Mouse (Mus musculus) hindbrain, embryonic 16.5 days (tissue): ENCODE results near the gene Slc9a7. TPM values are rescaled to one million over a fixed set of nuclear protein-coding genes. Genes with fewer than 3 reads are reported as not detected.

Source experiments
- ATAC-seq: fragments of 200-750 bp; cut with Nextera tagmentation; 2 replicates; pipeline ENCODE4 v1.8.0; 2017; ENCODE audit warnings: moderate TSS enrichment, moderate library complexity
- H3K27ac ChIP-seq: fragments of 300-500 bp; sonication (generic); 2 replicates; pipeline ENCODE4 v1.5.1; 2014; ENCODE audit warnings: low read depth, mild to moderate bottlenecking, control low read depth, low read length, moderate library complexity
- H3K27me3 ChIP-seq: fragments of 300-500 bp; sonication (generic); replicated peaks from 2 replicates; pipeline ENCODE4 v1.6.1; 2014; ENCODE audit warnings: low read length; ENCODE audit not compliant: control insufficient read depth, insufficient read depth
- H3K36me3 ChIP-seq: fragments of 300-500 bp; sonication (generic); 2 replicates; pipeline ENCODE4 v1.6.1; 2014; ENCODE audit warnings: mild to moderate bottlenecking, low read length, moderate library complexity, mixed read lengths; ENCODE audit not compliant: control insufficient read depth, insufficient read depth
- H3K4me1 ChIP-seq: fragments of 300-500 bp; sonication (generic); 2 replicates; pipeline ENCODE4 v1.6.1; 2014; ENCODE audit warnings: low read depth, low read length; ENCODE audit not compliant: control insufficient read depth, insufficient read depth
- H3K4me2 ChIP-seq: fragments of 300-500 bp; sonication (generic); 2 replicates; pipeline ENCODE4 v1.6.1; 2014; ENCODE audit warnings: mild to moderate bottlenecking, low read length, control low read depth, moderate library complexity
- H3K4me3 ChIP-seq: fragments of 300-500 bp; sonication (generic); 2 replicates; pipeline ENCODE4 v1.5.1; 2014; ENCODE audit warnings: mild to moderate bottlenecking, low read length, control low read depth, moderate library complexity
- H3K9ac ChIP-seq: fragments of 300-500 bp; sonication (generic); 2 replicates; pipeline ENCODE4 v1.6.1; 2014; ENCODE audit warnings: low read depth, mild to moderate bottlenecking, control low read depth, low read length, moderate library complexity
- H3K9me3 ChIP-seq: fragments of 300-500 bp; sonication (generic); 2 replicates; pipeline ENCODE4 v1.6.1; 2014; ENCODE audit warnings: mild to moderate bottlenecking, low read length, moderate library complexity; ENCODE audit not compliant: control insufficient read depth
- WGBS: fragments of 180-500 bp; shearing (Covaris S2); extraction: QIAGEN DNeasy Blood & Tissue Kit; methylation state at CpG from one replicate; pipeline ENCODE4 v1.1.7; 2014; 5-methylcytosine and 5-hydroxymethylcytosine counted together
- polyA plus RNA-seq: library from polyadenylated mRNA; unstranded; fragments of >200 nt; fragmentation: Nextera tagmentation; extraction: Ambion mirVana; gene quantifications from 2 replicates; pipeline ENCODE4 v1.2.1, GENCODE M21; 2015

Slc9a7 gene
- polyA plus RNA-seq, 1 experiment from 2014 or later = 12.9 TPM

DNA sequence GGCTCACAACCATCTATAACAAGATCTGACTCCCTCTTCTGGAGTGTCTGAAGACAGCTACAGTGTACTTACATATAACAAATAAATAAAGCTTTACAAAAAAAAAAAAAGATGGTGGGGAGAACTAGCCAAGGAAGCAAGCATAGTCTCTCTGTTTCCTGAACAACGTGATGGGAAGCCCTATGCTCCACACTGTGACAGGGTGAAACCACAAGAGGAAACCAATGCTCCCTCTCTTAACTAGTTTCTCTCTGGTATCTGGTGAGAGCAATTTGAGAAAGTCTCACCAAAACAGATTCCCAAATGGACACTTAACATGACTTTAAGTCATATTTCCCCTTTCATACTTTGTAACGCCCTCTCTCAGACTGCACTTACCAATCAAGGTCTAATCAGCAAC is 5.4 kb downstream of the Slc9a7 start:
- 71% methylated on average over 2 of the region's 2 CpGs for whole genome bisulfite sequencing
- Histone ChIP-seq H3K4me3 (no peak overlapping the region), H3K27ac (no peak overlapping the region), H3K36me3 (no peaks in the 10 kb centered on the region), H3K27me3 (no peaks in the 10 kb centered on the region), H3K4me1 (no peaks in the 10 kb centered on the region), H3K9me3 (no peaks in the 10 kb centered on the region), H3K4me2 (no peak overlapping the region), H3K9ac (no peak overlapping the region)
- no peak for ATAC-seq

DNA sequence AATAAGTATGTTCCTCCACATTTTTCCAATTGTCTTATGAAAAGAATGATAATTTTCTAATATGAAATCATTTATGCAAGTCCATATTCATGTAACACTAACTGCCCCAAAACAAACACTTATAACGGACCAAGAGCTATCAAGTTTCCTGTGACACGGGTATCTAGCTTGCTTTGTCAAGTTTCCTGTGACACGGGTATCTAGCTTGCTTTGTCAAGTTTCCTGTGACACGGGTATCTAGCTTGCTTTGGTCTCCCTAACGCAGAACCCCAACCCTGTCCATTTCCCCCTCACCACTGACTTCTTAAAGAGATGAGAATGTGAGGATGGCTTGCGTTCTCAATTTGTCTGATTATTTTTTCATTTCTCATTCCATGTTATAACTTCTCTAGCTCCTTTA is 12.2 kb downstream of the Slc9a7 start:
- H3K4me1 ChIP-seq = no peaks in the 10 kb centered on the region
- H3K27me3 ChIP-seq = no peaks in the 10 kb centered on the region
- H3K9ac ChIP-seq = no peak overlapping the region
- no peak for ATAC-seq
- WGBS = 86% methylated on average over 6 of the region's 6 CpGs
- H3K4me3 ChIP-seq = no peak overlapping the region
- no peaks in the 10 kb centered on the region for H3K9me3 ChIP-seq
- no peak overlapping the region for H3K4me2 ChIP-seq
- H3K36me3 ChIP-seq = no peaks in the 10 kb centered on the region
- no peak overlapping the region for H3K27ac ChIP-seq

DNA sequence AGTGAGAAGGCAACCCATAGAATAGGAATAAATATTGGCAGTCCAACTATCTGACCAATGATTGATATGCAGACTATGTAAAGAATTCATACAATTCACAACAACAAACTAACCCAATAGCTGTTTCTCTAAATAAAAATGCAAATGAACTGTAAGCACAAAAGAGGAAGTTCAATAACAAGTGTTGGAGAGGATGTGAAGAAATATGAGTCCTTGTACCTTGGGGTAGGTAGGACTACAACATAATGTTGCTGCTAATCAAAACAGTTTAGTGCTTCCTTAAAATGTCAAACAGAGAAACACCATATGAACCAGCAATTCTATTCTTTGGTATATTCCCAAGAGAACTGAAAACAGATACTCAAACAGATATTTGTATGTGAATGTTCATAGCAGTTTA is 17.8 kb downstream of the Slc9a7 start:
- Histone ChIP-seq H3K27me3 (no peaks in the 10 kb centered on the region), H3K36me3 (no peaks in the 10 kb centered on the region), H3K4me3 (no peak overlapping the region), H3K9me3 (no peaks in the 10 kb centered on the region), H3K4me2 (no peak overlapping the region), H3K27ac (no peak overlapping the region), H3K9ac (no peak overlapping the region), H3K4me1 (no peaks in the 10 kb centered on the region)
- ATAC-seq = no peak

DNA sequence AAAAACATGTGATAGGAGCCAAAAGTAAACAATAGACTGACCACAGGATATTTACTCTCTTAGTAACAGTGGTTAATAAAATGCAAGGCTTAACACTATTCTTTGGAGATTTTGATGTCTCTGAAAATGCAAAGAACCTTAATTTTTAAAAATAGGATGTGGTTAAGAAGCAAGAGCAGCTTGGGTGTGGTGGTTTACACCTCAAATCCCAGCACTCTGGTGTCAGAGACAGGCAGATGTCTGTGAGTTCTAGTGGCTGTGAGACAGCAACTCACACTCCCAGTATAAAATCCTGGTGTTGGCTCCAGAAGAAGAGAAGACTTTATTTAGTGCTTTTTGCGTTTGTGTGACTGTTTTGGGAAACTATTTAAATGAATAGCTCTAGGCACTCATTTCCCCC is 19.6 kb downstream of the Slc9a7 start:
- WGBS = 43% methylated on average over 1 of the region's 1 CpGs
- no peak for ATAC-seq
- H3K27me3 ChIP-seq = no peaks in the 10 kb centered on the region
- H3K4me3 ChIP-seq = no peak overlapping the region
- no peak overlapping the region for H3K4me2 ChIP-seq
- no peak overlapping the region for H3K27ac ChIP-seq
- no peak overlapping the region for H3K9ac ChIP-seq
- no peaks in the 10 kb centered on the region for H3K36me3 ChIP-seq
- H3K9me3 ChIP-seq = no peaks in the 10 kb centered on the region
- no peaks in the 10 kb centered on the region for H3K4me1 ChIP-seq

DNA sequence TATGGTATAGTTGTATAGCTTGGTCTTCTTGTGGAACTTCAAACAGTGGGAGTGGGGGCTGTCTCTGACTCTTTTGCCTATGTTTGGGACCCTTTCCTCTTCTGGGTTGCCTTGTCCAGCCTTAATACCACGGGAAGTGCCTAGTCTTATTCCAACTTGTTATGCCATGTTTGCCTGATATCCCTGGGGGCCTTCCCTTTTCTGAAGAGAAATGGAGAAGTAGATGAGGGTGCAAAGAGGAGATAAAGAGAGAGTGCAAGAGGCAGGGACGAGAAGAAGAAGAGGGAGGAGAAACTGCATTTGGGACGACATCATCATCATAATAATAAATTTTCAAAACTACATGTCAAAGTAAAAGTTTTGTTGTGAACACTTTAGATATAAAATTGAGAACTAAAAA is 21.6 kb downstream of the Slc9a7 start:
- ATAC-seq = no peak
- Histone ChIP-seq H3K4me1 (no peaks in the 10 kb centered on the region), H3K27ac (no peak overlapping the region), H3K9ac (no peak overlapping the region), H3K27me3 (no peaks in the 10 kb centered on the region), H3K4me2 (no peak overlapping the region), H3K4me3 (no peak overlapping the region), H3K9me3 (no peaks in the 10 kb centered on the region), H3K36me3 (no peaks in the 10 kb centered on the region)
- 90% methylated on average over 3 of the region's 3 CpGs for WGBS

DNA sequence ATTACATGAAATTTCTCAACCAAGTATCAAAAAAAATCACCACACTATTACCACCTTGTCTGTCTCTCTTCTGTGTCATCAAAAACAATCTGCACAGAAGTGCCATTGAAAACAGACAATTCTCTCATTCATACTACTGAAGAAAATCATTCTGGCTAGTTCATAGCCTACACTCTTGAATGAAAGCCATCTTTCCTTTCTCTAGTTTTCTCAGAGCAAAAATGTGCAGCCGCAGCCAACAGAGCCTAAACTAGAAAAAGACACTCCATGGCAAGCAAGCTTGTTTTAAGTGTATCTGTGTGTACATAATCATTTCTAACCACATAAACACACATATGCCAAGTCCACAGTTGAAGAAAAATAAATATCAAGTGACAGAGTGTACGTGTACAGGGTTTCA is 27.2 kb downstream of the Slc9a7 start:
- H3K27ac ChIP-seq = no peak overlapping the region

DNA sequence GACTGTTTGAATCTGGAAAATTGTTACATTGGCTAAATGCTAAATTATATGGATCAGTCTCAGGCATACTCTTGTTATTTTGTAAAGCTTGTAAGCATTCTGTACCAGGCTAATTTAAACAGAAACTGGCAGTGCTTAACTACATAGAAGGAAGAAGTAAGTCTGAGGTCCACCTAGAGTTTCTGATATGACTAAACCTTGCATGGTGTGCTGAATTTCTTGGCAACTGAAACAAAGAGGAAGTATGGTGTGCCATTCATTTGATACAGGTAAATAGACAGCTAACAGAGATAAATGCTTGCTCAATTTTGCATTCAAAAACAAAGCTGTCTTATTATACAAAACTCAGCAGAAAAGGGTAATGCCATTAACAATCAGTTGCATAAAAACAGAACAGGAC is 63.5 kb downstream of the Slc9a7 start:
- no peak overlapping the region for H3K9ac ChIP-seq
- no peak for ATAC-seq
- no peak overlapping the region for H3K4me2 ChIP-seq
- no peaks in the 10 kb centered on the region for H3K9me3 ChIP-seq
- no peaks in the 10 kb centered on the region for H3K27me3 ChIP-seq
- H3K4me1 ChIP-seq = no peaks in the 10 kb centered on the region
- no peak overlapping the region for H3K27ac ChIP-seq
- H3K4me3 ChIP-seq = no peak overlapping the region
- no peaks in the 10 kb centered on the region for H3K36me3 ChIP-seq

More for the DNA sequence above, 27.2 kb downstream of the Slc9a7 start:
- no peak overlapping the region for H3K4me3 ChIP-seq
- H3K9me3 ChIP-seq = no peaks in the 10 kb centered on the region
- no peaks in the 10 kb centered on the region for H3K36me3 ChIP-seq
- no peak overlapping the region for H3K4me2 ChIP-seq
- no peak overlapping the region for H3K9ac ChIP-seq
- H3K4me1 ChIP-seq = no peaks in the 10 kb centered on the region
- ATAC-seq = no peak
- 73% methylated on average over 2 of the region's 2 CpGs for WGBS
- no peaks in the 10 kb centered on the region for H3K27me3 ChIP-seq

DNA sequence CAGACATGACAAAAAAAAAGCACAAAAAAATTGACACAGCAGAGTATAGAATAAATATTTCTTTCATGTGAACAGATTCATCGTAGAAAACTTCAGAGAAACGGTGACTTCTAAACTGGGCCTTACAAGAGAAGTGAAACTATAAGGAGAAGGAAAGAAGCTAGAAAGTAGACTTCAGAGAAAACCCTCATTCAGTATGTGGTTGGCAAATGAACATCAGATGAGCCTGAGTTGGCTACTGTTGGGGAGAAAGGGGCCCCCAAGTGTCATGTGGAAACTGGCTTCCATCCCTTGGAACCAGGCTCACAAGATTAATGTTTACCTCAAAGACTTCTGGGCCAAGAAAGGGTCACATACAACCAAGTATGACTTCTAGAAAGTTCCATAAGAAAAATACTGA is 70.1 kb downstream of the Slc9a7 start:
- H3K4me3 ChIP-seq = no peak overlapping the region
- H3K36me3 ChIP-seq = no peaks in the 10 kb centered on the region
- WGBS = 82% methylated on average over 2 of the region's 2 CpGs
- H3K4me2 ChIP-seq = no peak overlapping the region
- no peak for ATAC-seq
- no peak overlapping the region for H3K9ac ChIP-seq
- H3K9me3 ChIP-seq = no peaks in the 10 kb centered on the region
- H3K4me1 ChIP-seq = no peaks in the 10 kb centered on the region
- H3K27ac ChIP-seq = no peak overlapping the region
- H3K27me3 ChIP-seq = no peaks in the 10 kb centered on the region

DNA sequence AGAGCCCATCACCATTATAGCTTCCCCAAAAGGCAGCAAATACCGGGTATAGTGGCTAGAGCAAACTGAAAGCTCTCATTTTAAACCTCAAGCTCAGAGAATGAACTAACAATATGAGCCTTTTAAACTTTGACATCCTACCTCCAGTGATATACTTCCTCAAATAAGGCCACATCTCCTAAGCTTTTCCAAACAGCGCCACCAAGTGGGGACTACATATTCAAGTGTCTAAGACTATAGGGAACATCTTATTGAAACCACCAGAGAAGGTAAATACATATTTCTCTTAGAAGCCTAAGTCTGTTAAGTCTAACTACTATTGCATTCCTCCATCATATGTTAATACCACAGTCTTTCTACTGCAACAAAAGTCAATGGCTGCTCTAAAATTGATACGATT is 106.0 kb downstream of the Slc9a7 start:
- 76% methylated on average over 3 of the region's 3 CpGs for WGBS
- H3K4me1 ChIP-seq = no peaks in the 10 kb centered on the region

DNA sequence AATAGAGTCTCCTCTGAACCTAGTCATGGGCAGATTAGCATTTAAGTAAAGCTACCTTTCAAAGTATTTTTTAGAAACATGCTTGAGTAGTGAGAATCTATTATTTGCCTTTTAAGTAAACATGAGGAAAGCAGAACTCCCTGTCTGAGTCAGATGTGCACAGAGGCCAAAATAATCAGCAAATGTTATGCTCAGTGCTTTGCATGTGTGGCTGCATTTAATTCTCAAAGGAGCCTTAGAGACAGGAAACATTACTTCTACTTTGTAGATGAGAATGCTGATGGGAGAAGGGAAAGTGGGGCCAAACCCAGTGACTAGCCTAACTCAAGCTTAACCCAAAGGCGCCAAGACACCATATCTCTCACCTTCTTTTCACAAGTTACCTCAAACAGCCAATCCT is 114.8 kb downstream of the Slc9a7 start:
- no peaks in the 10 kb centered on the region for H3K9me3 ChIP-seq
- H3K9ac ChIP-seq = no peak overlapping the region
- ATAC-seq = no peak
- H3K4me3 ChIP-seq = no peak overlapping the region
- H3K4me1 ChIP-seq = no peaks in the 10 kb centered on the region
- H3K27ac ChIP-seq = no peak overlapping the region
- no peaks in the 10 kb centered on the region for H3K36me3 ChIP-seq
- no peaks in the 10 kb centered on the region for H3K27me3 ChIP-seq
- WGBS = 70% methylated on average over 1 of the region's 1 CpGs
- no peak overlapping the region for H3K4me2 ChIP-seq

More for the DNA sequence above, 106.0 kb downstream of the Slc9a7 start:
- Histone ChIP-seq H3K4me3 (no peak overlapping the region), H3K4me2 (no peak overlapping the region), H3K27me3 (no peaks in the 10 kb centered on the region), H3K9me3 (no peaks in the 10 kb centered on the region), H3K9ac (no peak overlapping the region), H3K36me3 (no peaks in the 10 kb centered on the region), H3K27ac (no peak overlapping the region)
- no peak for ATAC-seq
